Mouse (Mus musculus): ENCODE results near the gene Rptor.
A peak's percentile ranks its signal among the peaks of the same experiment; 100 is the strongest.

Rptor gene

GRCm38 (mm10) chr11:119934773-119935172, 332.1 kb downstream of the Rptor start:
- DNase-seq (ENCODE audit: low spot score in 2 of 2), result peak in 1 of 2 experiments; percentile 22

GRCm38 (mm10) chr11:119935457-119935856, 332.8 kb downstream of the Rptor start:
- peak; percentile 63 to 66 for DNase-seq (ENCODE audit: low spot score in 2 of 2)

- no peak for DNase-seq (ENCODE audit: low spot score in 2 of 2)
Measured at GRCm38 (mm10) chr11:119936456-119936855, 333.8 kb downstream of the Rptor start.

GRCm38 (mm10) chr11:119937216-119937615, 334.5 kb downstream of the Rptor start:
- DNase-seq (ENCODE audit: low spot score in 2 of 2), result peak; percentile 67 to 74

- no peak for DNase-seq (ENCODE audit: low spot score in 2 of 2)
Measured at GRCm38 (mm10) chr11:119937772-119938502, 335.2 kb downstream of the Rptor start.

GRCm38 (mm10) chr11:119939073-119939710, 336.5 kb downstream of the Rptor start:
- no peak for DNase-seq (ENCODE audit: low spot score in 2 of 2)

- DNase-seq (ENCODE audit: low spot score in 2 of 2), result no peak
Measured at GRCm38 (mm10) chr11:119939711-119940106, 337.0 kb downstream of the Rptor start.

- DNase-seq (ENCODE audit: low spot score in 2 of 2), result no peak
Measured at GRCm38 (mm10) chr11:119940142-119940541, 337.4 kb downstream of the Rptor start.

GRCm38 (mm10) chr11:119941794-119942193, 339.1 kb downstream of the Rptor start:
- DNase-seq (ENCODE audit: low spot score in 2 of 2), result no peak

- no peak for DNase-seq (ENCODE audit: low spot score in 2 of 2)
Measured at GRCm38 (mm10) chr11:119942201-119942726, 339.6 kb downstream of the Rptor start.

- peak; percentile 95 to 98 for DNase-seq (ENCODE audit: low spot score in 2 of 2)
Measured at GRCm38 (mm10) chr11:119942727-119943427, 340.2 kb downstream of the Rptor start, which contains the start of gene Baiap2. Baiap2 (plus strand) TSS chr11:119942763.

- DNase-seq (ENCODE audit: low spot score in 2 of 2), result no peak
Measured at GRCm38 (mm10) chr11:119943428-119943988, 340.8 kb downstream of the Rptor start.

- no peak for DNase-seq (ENCODE audit: low spot score in 2 of 2)
Measured at GRCm38 (mm10) chr11:119945343-119945742, 342.6 kb downstream of the Rptor start.

GRCm38 (mm10) chr11:119947426-119947825, 344.7 kb downstream of the Rptor start:
- no peak for DNase-seq (ENCODE audit: low spot score in 2 of 2)

GRCm38 (mm10) chr11:119947897-119948296, 345.2 kb downstream of the Rptor start:
- no peak for DNase-seq (ENCODE audit: low spot score in 2 of 2)

GRCm38 (mm10) chr11:119948305-119948704, 345.6 kb downstream of the Rptor start:
- no peak for DNase-seq (ENCODE audit: low spot score in 2 of 2)

- DNase-seq (ENCODE audit: low spot score in 2 of 2), result no peak
Measured at GRCm38 (mm10) chr11:119948803-119949202, 346.1 kb downstream of the Rptor start.

All from frontal cortex, postnatal 14 days (tissue).